Mouse (Mus musculus) cerebellum, adult 9-10 months (tissue): Measurements from ENCODE around the gene Sync.

Experiments used
- DNase-seq: peaks from one replicate; pipeline ENCODE4 v3.0.0; 2022

Sync gene

GRCm38 (mm10) chr4:129287472-129287981 lies at the start of gene Sync:
Gene Sync (plus strand): TSS chr4:129287617.
- DNase-seq: no peak

GRCm38 (mm10) chr4:129237843-129238441 lies 49.5 kb upstream of the Sync start:
- DNase-seq: no peak

DNA sequence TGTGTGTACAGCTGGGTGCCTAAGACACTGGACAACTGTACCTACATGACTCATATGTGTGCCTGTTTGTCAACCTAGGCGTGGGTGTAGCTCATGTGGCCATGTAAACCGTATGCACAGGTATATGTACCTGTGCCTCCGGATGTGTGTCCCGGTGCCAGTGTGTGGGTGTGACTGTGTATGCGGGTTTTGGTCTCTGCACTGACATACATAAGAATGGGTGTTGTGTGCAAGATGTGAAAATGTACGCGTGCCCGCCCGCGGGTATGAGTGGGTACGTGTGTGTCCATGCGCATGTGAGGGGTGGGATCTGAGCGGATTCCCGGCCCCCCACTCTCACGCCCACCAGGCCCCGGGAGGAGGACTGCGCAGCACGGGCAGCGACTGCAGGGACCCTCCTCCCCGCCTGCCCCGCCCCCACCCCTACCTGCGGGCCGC lies 48.8 kb upstream of the Sync start:
- no peak for DNase-seq

DNA sequence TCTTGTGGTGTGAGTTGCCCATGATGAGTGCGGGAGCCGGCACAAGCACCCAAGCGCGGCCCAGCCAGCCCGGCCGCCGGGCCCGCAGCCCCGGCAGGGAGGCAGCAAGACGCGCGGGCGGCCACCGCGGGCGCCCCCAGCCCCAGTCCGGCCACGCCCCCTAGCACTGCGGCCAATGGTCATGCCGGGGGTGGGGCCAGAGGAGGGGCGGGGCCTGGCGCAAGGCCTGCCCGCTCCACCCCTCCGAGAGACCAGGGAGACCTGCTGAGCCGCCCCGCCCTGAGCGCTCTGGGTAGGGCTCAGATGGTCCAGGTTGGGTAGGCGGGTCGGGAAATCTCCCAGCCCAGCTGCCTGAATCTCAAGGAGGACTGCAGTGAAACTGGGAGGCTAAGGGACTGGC lies 48.3 kb upstream of the Sync start:
- DNase-seq: peak; percentile 84

- no peak for DNase-seq
Measured at GRCm38 (mm10) chr4:129241898-129242297, 45.5 kb upstream of the Sync start.

GRCm38 (mm10) chr4:129242327-129242726 lies 45.1 kb upstream of the Sync start:
- no peak for DNase-seq

- no peak for DNase-seq
Measured at GRCm38 (mm10) chr4:129242761-129243160, 44.7 kb upstream of the Sync start.

DNA sequence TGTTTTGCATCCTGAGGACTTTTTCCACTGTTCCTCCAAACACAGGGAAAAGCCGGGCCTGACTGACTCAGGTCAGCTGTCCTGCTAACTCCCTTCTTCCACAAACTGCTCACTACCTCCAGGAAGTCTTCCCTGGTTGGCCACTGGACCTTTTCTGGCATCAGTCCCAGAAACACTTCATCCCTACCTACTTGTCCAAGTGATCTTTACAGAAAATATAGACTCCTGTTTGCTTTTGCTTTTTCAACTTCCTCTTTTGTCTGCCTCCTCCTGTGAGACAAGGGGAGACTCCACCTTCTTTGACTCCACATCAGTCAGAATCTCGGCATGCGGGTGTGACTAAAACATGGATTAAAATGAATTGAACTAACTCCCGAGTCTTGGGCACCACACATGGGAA lies 42.6 kb upstream of the Sync start:
- DNase-seq: no peak

DNA sequence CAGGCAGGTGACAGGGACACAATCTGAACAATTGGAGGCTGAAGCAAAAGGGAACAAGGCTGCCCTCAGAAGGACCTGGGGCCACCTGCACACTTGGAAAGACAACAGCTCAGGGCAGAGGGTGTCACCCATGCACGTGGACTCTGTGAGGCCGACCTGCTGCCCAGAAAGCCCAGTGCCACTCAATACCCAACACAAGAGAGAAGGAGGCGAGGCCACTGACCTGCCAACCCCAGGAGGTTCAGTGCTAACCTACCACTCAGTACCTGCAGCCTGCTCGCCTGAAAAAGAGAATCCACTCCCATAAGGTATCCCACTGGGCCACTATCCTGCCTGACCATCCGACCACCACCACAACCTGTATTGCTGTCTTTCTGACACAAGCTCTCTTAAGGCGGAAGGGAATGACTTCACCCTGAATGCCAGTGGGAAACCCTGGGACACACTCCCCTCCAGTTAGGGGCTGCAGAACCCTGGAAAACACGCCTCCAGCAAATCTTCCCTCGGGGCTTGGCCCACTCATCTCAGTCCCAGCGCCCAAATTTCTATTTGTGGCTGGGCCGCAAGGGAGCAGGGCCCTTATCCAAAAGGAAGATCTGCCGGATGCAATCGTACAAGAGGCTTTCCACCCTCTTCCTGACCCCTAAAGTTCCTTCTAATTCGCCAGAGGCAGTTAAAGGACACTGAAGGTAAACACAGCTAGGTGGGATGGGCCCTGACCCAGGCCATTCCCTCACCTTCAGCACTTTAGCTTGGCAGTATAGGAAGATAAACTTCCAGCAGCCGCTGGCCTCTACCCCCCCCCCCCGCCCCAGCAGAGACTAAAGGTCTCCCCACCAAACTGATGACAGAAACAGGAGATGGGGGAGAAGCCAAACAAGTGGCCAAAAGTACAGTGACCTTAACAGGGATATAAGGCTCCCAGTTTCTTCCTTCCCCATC lies 40.8 kb upstream of the Sync start:
- DNase-seq: no peak

DNA sequence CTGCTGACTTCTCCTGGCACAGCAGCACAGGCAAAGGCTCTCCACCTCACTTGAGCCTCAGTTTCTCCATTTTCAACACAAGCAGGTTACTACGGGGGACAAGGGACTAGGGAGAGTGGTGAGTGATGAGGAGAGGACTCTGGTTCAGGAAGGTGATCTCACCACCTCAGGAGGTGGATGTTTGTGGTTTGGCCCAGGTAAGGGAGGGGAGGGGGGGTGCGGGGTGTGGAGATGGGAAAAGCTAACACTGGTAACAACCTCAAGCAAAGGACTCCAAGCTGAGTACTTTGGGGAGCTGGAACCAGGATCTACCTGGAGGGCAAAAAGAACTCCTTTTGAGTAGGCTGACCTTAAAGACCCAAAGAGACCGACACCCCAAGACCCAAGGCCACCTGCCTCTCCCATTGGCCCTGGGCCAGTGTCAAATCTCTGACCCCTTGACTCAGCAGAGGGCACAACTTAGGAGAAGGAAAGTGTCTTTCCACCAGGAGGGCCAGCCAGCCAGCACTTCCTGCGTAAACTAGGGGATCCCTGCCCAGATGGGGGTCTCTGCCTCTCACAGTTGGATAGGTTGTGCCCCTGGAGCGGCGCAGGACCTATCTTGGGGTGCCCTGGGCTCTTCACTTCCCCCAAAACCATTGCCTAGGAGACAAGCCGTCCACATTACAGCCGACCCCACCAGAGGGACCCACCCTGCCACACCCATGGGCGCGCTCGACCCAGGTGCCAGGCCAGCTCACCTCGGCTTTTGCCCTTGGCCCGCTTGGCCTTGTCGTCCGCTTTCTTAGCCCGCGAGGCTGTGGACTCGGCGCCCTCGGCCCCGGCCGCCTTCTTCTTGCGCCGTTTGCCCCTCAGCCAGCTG lies 39.8 kb upstream of the Sync start:
- DNase-seq: no peak

GRCm38 (mm10) chr4:129248243-129248767 lies 39.1 kb upstream of the Sync start:
- DNase-seq: no peak

GRCm38 (mm10) chr4:129249288-129249687 lies 38.1 kb upstream of the Sync start:
- no peak for DNase-seq

DNA sequence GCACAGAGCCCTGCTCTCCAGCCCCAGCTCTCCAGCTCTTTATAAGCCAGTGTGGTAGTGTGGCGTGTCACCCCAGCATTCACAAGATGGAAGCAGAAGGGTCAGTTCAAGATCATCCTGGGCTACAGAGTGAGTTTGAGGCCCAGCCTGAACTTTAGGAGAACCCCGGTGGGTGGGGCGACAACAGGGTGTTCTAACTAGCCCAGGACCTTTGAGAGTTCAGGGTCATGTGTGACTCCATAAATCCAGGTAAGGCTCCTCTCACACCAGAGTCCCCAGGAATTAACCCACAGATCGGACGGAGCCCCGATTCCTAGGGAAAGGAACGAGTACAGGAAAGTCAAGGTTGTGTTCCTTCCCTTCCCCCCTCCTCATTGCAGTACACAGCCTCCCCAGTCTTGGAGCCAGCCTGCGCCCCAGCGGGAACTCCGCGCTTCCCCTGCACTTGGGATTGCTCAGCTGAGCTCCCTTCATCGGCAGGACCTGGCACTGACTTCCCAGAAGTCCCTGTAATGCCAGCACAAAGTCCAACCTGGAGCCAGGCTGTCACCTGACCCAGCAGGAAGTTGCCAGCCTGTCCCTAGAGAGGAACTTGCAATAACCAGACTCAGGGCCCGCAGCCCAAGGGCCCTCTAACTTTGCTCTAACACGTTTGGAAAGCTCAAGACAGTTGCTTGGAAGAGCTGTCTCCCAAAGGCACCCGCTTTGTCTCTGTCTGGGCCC lies 36.5 kb upstream of the Sync start:
- peak; percentile 59 for DNase-seq

- no peak for DNase-seq
Measured at GRCm38 (mm10) chr4:129251482-129252125, 35.8 kb upstream of the Sync start.

GRCm38 (mm10) chr4:129252492-129252891 lies 34.9 kb upstream of the Sync start:
- DNase-seq: no peak

- DNase-seq: no peak
Measured at GRCm38 (mm10) chr4:129254571-129254970, 32.8 kb upstream of the Sync start.

DNA sequence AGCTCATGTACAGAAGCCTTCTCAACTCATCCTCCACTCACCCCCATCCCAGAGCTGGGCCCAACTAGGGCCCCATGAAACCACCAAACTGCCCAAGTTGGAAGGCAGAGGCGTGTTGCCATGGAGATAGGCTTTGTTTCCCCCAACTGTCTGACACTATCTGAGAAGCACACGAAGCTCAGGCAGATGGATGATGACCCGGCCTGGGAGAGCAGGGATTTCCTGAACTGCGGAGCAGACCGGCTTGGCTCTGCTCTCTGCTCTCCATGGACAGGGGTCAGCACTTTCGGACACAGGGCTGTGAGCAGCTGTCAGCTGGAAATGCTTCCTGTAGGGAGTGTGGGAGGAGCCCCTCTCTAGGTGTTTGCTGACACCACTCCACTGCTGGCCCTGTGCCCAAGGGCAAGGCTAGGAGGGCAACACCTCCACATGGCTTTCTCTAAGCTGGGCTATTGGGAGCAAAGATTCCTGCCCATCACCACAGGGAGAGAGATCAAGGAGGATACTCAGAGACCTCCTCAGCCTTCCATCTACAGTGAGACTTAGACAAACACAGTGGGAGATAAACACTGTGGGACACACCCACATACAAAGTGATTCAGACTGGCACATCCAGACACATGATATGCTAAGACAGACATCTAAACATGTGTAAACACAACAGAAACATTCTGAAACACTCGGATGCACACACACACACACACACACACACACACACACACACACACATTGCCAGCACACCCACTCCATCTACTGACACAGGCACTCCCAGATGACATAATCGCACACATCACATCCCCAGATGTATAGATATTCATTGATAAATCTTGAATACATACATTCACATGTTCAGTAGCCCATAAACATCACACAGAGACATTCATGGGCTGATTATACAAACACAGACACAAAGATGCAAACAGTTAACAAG lies 30.7 kb upstream of the Sync start:
- no peak for DNase-seq

- no peak for DNase-seq
Measured at GRCm38 (mm10) chr4:129259101-129259500, 28.3 kb upstream of the Sync start.

GRCm38 (mm10) chr4:129260678-129261077 lies 26.7 kb upstream of the Sync start:
- DNase-seq: no peak

DNA sequence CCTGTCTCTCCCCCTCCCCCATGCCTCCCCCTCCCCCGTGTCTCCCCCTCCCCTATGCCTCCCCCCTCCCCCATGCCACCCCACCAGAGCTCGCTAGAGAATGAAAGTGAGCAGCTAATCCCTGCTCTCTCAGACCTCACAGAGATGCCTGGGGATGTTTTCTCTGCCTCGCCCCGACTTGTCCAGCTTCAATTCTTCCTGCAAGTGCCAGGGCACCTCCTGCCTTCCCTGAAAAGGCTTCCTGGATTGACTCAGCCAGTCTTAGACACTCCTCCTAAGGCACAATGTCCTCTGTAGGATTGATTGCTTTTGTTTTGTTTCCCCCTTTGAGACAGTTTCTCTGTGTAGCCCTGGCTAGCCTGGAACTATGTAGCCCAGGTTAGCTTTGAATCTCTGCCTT lies 26.2 kb upstream of the Sync start, which contains the start of gene C77080:
Gene C77080, minus strand, starts transcription at position 209 of the 400 bp plus-strand sequence.
- DNase-seq: no peak
